Mouse (Mus musculus): ENCODE results near the gene Ccno. TPM values are rescaled to one million over a fixed set of nuclear protein-coding genes. Genes with fewer than 3 reads are reported as not detected.

The Ccno gene
- polyA plus RNA-seq, 1 experiment from 2014 or later = 0.21 TPM

MicroRNAs within 50 kb of the gene (microRNA counts, 519-probe panel; counts per million panel counts)
- microRNA mmu-miR-449a (not detected), microRNA mmu-miR-449b (not detected), microRNA mmu-miR-449c (not detected)

Small RNAs within 50 kb of the gene (microRNA-seq; reads per million reads assigned to microRNA genes)
- gene Mir449a = 49.5 reads per million, percentile 35 among the genes with 10 or more reads in this experiment
- not detected for gene Mir449b
- not detected for gene Mir449c

Other genes with a start within 250 kb of the Ccno start
- gene Plpp1, start 187.0 kb upstream of the Ccno start, polyA plus RNA-seq (2014; fragmentation: Nextera tagmentation; extraction: Ambion mirVana) = 61.5 and 66.1 TPM in 2 replicates
- gene Mtrex, start 60.4 kb upstream of the Ccno start, polyA plus RNA-seq (2014; fragmentation: Nextera tagmentation; extraction: Ambion mirVana) = 66.8 and 79.0 TPM in 2 replicates
- 30.0 TPM in 2 replicates for gene Dhx29, start 60.3 kb upstream of the Ccno start, polyA plus RNA-seq (2014; fragmentation: Nextera tagmentation; extraction: Ambion mirVana)
- gene Mcidas, start 6.0 kb downstream of the Ccno start, polyA plus RNA-seq (2014; fragmentation: Nextera tagmentation; extraction: Ambion mirVana) = 0.11 TPM in 1 of 2 replicates, not detected in the other
- 0.12 TPM in 1 of 2 replicates, not detected in the other for gene Cdc20b, start 47.3 kb downstream of the Ccno start, polyA plus RNA-seq (2014; fragmentation: Nextera tagmentation; extraction: Ambion mirVana)
- 34.1 and 75.7 TPM in 2 replicates for gene Gpx8, start 58.6 kb downstream of the Ccno start, polyA plus RNA-seq (2014; fragmentation: Nextera tagmentation; extraction: Ambion mirVana)
- gene Gzma, start 113.2 kb downstream of the Ccno start, polyA plus RNA-seq (2014; fragmentation: Nextera tagmentation; extraction: Ambion mirVana) = not detected in 2 replicates
- gene Esm1, start 221.9 kb downstream of the Ccno start, polyA plus RNA-seq (2014; fragmentation: Nextera tagmentation; extraction: Ambion mirVana) = 0.19 and 1.0 TPM in 2 replicates
- not detected in 2 replicates for gene Gzmk, start 238.1 kb downstream of the Ccno start, polyA plus RNA-seq (2014; fragmentation: Nextera tagmentation; extraction: Ambion mirVana)

All from neural tube, embryonic 14.5 days (tissue).